Mouse (Mus musculus): ENCODE measurements around the gene Adora2b. TPM values are rescaled to one million over a fixed set of nuclear protein-coding genes. Genes with fewer than 3 reads are reported as not detected.

The Adora2b gene
- polyA plus RNA-seq, 1 experiment from 2014 or later = 5.4 TPM

DNA sequence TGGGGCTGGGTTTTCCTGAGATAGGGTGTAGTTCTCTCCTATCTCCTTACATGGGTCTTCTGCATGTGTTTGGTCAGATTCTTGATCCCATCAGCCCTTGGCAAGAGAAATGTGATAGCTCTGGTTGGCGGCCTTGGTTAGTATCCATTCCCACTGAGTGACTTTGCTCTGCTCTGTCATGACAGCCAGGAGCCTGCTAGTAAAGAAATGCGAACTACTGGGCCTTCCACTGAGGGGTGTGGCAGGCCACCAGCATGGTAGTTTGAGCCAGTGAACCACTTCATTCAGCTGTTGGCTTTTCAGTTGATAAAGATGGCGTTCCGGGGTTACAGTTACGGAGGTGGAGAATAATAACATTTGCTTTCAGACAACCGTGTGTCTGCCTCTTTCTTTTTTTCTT, 50.1 kb downstream of the Adora2b start:
- Histone ChIP-seq H3K36me3 (peaks cover 49% of the 10 kb centered on the region), H3K4me3 (no peak overlapping the region), H3K9ac (no peak overlapping the region), H3K9me3 (no peaks in the 10 kb centered on the region), H3K27me3 (no peaks in the 10 kb centered on the region), H3K27ac (no peak overlapping the region), H3K4me1 (replicated peaks) (peaks cover 5% of the 10 kb centered on the region), H3K4me2 (no peak overlapping the region)
- WGBS = 86% methylated on average over 6 of the region's 6 CpGs
- no peak for ATAC-seq (ENCODE audit: low FRiP score)

DNA sequence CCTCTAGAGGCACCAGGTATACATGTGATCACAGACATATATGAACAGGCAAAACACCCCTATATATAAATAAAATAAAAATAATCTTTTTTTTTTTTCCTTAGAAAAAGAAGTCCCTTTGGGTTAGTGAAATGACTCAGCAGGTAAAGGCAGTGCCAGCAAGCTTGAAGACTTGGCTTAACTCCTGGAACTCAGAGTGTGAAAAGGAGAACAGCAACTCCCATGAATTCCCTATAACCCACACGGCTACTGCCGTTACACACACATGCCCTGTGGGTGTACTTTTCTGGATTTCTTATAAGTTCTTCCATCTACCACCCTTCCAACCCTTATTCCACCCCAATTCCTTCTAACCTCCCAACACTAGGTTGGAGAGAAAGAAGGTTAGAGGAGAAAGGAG, 57.1 kb downstream of the Adora2b start:
- H3K4me3 ChIP-seq = no peak overlapping the region
- no peak overlapping the region for H3K9ac ChIP-seq
- peaks cover 47% of the 10 kb centered on the region for H3K36me3 ChIP-seq
- H3K27me3 ChIP-seq = no peaks in the 10 kb centered on the region
- ATAC-seq (ENCODE audit: low FRiP score) = no peak
- WGBS = 97% methylated on average over 2 of the region's 2 CpGs
- H3K4me2 ChIP-seq = no peak overlapping the region
- no peaks in the 10 kb centered on the region for H3K9me3 ChIP-seq
- H3K27ac ChIP-seq = no peak overlapping the region
- H3K4me1 ChIP-seq (replicated peaks) = peaks cover 5% of the 10 kb centered on the region

DNA sequence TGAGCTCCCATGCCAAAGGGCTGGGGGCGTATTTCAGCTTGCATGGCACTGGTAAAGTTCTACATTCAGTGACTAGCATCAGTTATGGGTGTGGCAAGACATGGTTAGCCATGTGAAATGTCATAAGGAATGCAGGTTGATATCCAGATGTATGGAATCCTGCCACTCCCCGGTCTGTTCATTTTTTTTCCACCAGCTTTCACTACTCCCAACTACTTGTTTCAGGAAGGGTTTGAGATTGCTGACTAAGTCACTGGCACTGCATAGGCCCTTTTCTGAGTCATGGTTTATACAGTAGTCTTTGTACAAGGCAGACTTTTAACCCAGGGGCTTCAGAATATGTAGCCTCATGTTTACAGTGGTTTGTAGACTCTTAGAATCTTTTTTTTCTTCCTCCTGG, 60.5 kb downstream of the Adora2b start:
- no peak overlapping the region for H3K4me2 ChIP-seq
- H3K36me3 ChIP-seq = peaks cover 76% of the 10 kb centered on the region
- no peaks in the 10 kb centered on the region for H3K27me3 ChIP-seq
- H3K9me3 ChIP-seq = no peaks in the 10 kb centered on the region
- H3K9ac ChIP-seq = no peak overlapping the region
- no peak overlapping the region for H3K27ac ChIP-seq
- H3K4me3 ChIP-seq = no peak overlapping the region
- 95% methylated on average over 2 of the region's 2 CpGs for WGBS
- no peak for ATAC-seq (ENCODE audit: low FRiP score)
- no peaks in the 10 kb centered on the region for H3K4me1 ChIP-seq (replicated peaks)

- H3K36me3 ChIP-seq = peaks cover 89% of the 10 kb centered on the region
Measured at GRCm38 (mm10) chr11:62314984-62315383, 66.2 kb downstream of the Adora2b start.

More at GRCm38 (mm10) chr11:62314984-62315383, 66.2 kb downstream of the Adora2b start:
- WGBS = 96% methylated on average over 5 of the region's 5 CpGs
- Histone ChIP-seq H3K4me1 (replicated peaks) (no peaks in the 10 kb centered on the region), H3K27ac (no peak overlapping the region), H3K9me3 (no peaks in the 10 kb centered on the region), H3K27me3 (no peaks in the 10 kb centered on the region), H3K4me3 (no peak overlapping the region), H3K4me2 (no peak overlapping the region), H3K9ac (no peak overlapping the region)
- no peak for ATAC-seq (ENCODE audit: low FRiP score)

Other genes starting within 250 kb of the Adora2b start
- gene Zswim7, start 32.4 kb downstream of the Adora2b start, polyA plus RNA-seq (2015; fragmentation: Nextera tagmentation; extraction: Ambion mirVana) = 16.1 and 16.4 TPM in 2 replicates
- gene Ttc19, start 32.5 kb downstream of the Adora2b start, polyA plus RNA-seq (2015; fragmentation: Nextera tagmentation; extraction: Ambion mirVana) = 37.5 and 40.2 TPM in 2 replicates
- 7.4 and 8.1 TPM in 2 replicates for gene Pigl, start 209.5 kb downstream of the Adora2b start, polyA plus RNA-seq (2015; fragmentation: Nextera tagmentation; extraction: Ambion mirVana)
- gene Ncor1, start 209.6 kb downstream of the Adora2b start, polyA plus RNA-seq (2015; fragmentation: Nextera tagmentation; extraction: Ambion mirVana) = 163 and 170 TPM in 2 replicates

Measured in hindbrain, embryonic 13.5 days (tissue).